Mouse (Mus musculus): ENCODE measurements around the gene Galnt4.

DNA sequence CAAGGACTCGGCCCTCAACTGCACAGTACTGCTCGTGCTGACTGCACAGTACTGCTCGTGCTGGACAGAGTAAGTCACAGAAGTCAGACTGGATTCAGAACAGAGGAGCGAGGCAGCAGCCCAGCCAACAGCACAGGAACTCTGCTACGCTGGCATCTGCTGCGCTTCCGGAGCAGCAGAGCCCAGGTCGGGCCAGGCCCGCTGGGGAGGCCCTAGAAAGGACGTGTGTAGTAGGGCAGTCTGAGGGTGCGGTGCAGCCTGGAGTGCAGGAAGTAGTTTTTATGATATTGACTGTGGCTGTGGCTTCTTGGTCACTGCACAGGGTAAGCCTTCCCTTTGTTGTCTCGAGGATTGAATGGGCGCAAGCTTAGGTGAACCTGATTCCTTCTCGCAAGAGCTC lies 19.0 kb downstream of the Galnt4 start:
- TF ChIP-seq GATA1 (IDR thresholded peaks at IDR 0.05; ENCODE audit: borderline replicate concordance, low read length) (no peak), FLI1 (IDR thresholded peaks at IDR 0.05; ENCODE audit: low read length) (no peak)

Data from megakaryocyte, embryonic 14.5 days (primary cell).